Mouse (Mus musculus) heart, adult 18-20 months (tissue): Measurements from ENCODE around the gene Slc30a10. TPM values are rescaled to one million over a fixed set of nuclear protein-coding genes. Genes with fewer than 3 reads are reported as not detected.

Source experiments
- DNase-seq, 2 experiments: peaks; one replicate each; pipeline ENCODE4 v3.0.0; 2021 to 2022; ENCODE audit warnings: mixed read lengths in 1 of 2
- long read RNA-seq, 2 experiments: library from polyadenylated mRNA; stranded (forward); transcript quantifications; one replicate each; pipeline ENCODE4 v2.0.0; 2021
- total RNA-seq, 2 experiments: library from RNA; stranded (reverse); gene quantifications; 2 replicates each; pipeline ENCODE4 v1.2.3; 2021

The Slc30a10 gene
- total RNA-seq = not detected
- long read RNA-seq, experiment 1 = 0 reads
- long read RNA-seq, experiment 2 = 0 reads

GRCm38 (mm10) chr1:185454575-185454954 lies at the start of gene Slc30a10:
TSS of gene Slc30a10 (plus strand) at chr1:185454848.
- DNase-seq = no peak

DNA sequence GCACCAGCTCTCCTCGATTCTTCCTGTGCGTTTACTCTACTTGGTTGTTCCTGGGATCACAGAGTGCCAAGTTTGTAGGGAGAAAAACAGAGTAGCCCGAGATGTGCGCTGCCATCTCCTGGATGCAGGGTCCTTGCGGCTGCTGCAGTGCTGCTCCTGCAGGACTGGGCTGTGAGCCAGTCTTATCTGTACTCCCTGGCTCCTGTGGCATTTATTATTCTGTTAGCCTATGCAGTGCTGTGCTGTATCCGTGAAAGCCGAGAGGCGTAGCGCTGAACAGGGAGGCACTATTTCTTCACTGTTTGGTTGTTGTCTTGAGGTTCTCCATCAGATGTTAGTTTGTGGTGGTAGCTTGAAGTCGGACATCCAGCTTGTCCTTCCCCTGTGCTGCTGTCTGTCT lies 48.7 kb upstream of the Slc30a10 start:
- peak in 1 of 2 experiments; percentile 4 for DNase-seq

DNA sequence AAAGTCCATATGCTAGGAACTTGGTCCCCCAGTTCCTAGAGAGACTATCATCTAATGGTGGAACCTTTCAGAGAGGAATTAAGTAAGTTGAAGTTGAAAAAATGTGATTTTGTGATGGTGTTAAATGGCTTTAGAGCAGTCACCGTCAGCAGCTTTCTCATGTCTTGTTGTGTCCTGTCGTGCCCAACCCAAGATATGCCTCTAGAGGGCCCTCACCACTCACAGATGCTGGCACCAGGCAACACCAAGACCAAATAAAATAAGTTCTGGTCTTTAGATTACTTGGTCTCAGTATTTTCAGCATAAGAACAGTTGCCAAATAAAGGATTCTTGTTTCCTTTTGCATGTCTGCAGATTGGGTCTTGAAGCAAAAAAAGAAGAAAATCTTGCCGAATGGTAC lies 44.8 kb upstream of the Slc30a10 start:
- no peak for DNase-seq

DNA sequence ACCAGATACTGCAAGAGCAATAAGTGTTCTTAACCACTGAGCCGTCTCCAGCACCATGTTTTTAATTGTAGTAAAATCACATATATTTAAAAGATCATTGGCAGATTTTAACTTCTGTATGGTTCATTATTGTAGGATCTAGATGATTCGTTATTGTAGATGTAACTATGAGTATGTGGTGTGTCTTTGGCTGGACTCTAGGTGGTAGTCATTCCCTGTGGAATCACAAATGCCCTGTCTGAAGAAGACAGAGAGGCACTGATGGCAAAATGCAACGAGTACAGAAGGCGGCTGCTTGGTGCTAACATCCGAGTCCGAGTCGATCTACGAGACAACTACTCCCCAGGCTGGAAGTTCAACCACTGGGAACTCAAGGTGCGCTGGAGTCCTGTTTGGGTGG lies 36.6 kb upstream of the Slc30a10 start:
- no peak for DNase-seq

GRCm38 (mm10) chr1:185419805-185420204 lies 34.8 kb upstream of the Slc30a10 start:
- no peak for DNase-seq

DNA sequence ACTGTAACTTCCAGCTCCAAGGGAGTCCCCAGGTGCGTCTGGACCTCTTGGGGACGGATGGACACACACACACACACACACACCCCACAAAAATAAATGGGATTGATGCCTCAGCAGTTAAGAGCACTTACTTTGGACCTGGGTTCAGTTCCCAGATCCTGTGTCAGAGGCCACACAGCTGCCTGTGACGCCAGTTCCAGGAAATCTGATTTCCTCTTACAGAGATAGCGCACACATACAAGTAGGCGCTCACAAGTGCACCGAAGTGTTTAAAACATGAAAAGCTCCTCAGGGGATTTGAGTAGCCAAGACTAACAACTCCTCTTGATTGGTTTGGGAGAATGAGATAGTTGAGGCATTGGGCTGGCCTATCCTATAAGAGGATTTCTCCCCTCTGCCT lies 33.9 kb upstream of the Slc30a10 start:
- DNase-seq = no peak

DNA sequence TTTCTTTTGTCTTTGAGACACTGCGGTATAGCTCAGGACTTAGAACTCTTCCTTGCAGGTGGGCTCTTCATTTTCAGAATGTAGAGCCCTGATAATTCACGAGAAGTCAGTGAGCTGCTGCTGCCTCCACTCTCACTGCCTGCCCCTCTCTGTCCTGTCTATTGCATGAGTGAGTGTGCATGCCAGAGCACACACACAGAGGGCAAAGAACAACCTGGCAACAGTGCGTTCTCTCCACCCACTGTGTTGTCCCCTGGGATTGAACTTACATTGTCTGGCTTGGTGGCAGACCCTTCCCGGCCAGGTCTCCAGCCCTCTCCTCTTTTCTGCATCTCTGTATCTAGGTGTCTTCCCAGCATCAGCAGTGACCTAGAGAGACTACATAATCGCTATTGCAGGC lies 28.1 kb upstream of the Slc30a10 start:
- DNase-seq = no peak

GRCm38 (mm10) chr1:185430488-185430887 lies 24.2 kb upstream of the Slc30a10 start:
- no peak for DNase-seq

DNA sequence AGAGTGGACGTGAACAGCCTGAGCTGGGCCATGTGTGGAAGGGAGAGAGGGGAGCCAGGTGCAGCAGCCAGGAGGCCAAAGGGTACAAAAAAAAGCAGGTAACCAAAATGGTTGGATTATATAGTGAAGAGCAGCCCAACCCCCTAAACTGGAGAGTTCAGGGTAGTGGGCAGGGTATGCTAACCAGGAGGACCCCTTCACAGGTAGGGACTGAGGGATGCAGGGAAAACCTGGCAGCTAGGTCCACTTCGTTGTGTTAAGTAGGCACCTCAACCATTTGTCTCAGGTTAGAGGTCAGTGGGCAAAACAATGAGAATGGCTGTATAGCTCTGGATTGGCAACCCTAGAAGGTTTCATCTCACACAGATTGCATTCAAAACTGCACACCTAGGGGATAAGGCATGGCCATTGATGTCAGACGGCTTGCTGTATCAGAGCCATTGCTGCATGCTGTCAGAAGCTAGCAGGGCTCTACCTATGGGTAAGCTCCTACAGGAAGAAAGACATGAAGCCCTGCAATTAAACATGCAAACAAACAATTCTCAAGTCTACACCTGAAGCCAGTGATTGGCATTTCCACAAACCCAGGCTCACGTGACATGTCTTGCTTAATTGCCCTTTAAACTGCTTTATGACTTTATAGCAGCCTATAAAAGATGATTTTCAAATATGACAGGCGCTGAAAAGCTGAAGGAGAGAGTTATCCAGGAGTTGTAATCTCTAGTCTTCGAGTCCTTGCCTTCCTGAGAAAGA lies 23.2 kb upstream of the Slc30a10 start:
- no peak for DNase-seq

DNA sequence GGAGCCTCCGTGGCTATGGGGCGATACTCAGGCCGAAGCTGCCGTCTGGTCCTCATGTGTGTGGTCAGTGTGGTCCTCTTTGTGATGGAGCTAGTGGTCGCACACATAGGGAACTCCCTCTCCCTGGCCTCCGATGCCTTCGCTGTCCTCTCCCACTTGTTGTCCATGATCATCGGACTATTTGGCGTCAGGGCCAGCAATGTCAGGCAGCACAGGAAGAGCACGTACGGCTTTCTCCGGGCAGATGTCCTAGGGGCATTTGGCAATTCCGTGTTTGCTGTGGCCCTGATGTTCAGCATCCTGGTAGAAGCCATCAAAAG lies 22.7 kb upstream of the Slc30a10 start:
- no peak for DNase-seq

DNA sequence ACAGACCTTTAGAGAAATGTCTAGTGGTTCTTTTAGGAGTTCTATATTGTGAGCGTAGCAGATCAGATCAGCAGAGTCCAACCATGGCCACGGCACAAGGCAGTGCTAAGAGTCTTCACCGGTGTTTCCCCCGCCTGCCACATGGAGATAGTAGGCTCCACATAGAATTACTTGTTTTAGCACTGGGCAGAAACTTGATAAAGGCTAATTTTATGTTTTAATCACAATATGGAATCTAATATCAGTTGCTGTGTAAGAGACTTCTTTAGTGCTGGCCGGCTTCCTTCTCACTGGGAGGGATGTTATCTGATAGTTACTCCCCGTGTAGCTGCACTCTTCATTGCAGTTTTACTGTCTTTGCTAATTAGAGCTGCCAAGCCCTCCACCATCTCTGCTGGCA lies 21.5 kb upstream of the Slc30a10 start:
- DNase-seq = no peak

GRCm38 (mm10) chr1:185438841-185439580 lies 15.6 kb upstream of the Slc30a10 start:
- DNase-seq = peak; percentile 47 to 60

DNA sequence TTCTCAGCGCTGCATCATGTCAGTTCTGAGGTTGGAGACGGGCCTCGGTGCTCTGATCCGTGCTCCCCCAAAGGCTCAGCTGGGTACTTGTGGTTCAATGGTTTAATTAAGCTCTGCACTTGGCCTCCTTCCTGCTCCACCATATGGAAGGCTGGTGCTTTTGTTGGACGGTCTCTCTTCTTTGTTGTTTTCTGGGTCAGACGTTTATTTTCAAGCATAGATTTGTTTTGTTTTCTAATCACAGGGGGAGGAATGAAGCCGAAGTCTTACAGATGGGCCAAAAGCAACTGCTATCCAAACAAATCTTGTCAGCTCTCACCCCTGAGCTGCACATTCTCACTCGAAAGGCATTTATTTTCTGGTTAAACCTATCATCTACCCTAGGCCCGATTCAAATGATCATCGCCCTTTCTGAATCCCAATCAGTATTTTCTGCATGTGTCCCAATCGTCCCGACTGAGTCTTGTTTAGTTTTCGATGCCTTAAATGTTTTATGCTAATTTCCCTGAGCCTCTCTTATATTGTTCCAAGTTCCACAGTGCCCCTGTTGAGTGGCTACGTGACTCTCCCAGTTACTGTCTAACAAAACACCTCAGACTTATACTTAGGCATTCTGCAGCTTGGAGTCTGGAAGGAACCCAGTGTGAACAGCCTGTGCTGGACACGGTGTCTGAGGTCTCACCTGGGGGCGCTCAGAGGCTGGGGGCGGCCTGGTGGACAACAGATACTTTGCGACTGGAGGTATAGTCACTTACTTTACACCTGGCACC lies 12.8 kb upstream of the Slc30a10 start:
- DNase-seq = no peak

- DNase-seq = no peak
Measured at GRCm38 (mm10) chr1:185448936-185449335, 5.7 kb upstream of the Slc30a10 start.

- no peak for DNase-seq
Measured at GRCm38 (mm10) chr1:185449727-185450126, 4.9 kb upstream of the Slc30a10 start.

DNA sequence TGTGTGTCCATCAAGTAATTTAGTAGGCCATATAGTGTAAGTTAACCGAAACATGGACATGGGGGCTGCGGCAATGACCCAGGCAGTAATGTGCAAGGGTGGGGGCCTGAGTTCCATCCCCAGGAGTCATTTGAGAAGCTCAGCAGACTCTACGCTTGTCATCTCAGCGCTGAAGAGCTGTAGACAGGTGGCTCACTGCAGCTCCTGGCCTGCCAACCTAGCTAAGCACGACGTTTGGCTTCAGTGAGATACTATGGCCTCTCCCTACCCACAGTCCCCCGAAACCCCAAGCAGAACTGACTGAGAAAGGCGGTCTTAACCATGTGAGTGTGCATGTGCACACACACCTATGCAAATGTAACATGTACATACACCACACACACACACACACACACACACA lies 3.6 kb upstream of the Slc30a10 start:
- no peak for DNase-seq

DNA sequence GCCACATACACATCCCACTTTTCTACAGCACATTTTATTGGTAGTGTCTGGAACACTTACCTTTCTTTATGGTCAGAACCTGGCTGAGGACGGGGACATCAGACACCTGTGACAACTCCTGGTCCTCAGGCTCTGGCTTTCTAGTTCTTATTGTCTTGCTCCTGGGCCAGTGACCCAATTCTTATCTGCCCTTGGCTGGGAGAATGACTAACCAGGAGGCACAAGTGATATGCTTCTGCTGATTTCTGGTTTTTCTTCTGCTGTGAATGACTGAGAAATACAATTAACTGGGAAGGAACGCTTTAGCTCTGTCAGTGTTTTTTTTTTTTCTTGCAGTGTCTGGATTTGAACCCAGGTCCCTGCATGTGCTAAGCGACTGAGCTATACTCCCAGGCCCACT lies 3.2 kb upstream of the Slc30a10 start:
- DNase-seq = no peak

GRCm38 (mm10) chr1:185452461-185452860 lies 2.2 kb upstream of the Slc30a10 start:
- no peak for DNase-seq

DNA sequence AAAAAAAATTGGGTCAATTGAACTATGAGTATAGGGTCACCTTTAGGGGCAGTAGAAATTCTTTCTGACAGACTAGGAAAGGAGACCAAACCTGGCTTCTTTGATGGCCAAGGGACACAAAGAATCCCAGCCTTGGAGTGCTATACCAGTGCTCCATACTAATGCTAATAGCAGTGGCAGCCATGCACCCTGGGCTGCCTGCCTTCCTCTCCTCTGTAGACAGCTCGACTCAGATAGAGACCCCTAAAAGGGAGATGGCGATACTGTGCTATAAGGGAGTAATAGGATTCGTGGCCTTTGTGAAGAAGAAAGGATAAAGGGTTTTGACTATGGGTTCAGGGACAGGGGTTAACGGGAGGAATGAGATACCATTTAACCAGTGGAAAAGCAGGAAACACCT lies 504 bp upstream of the Slc30a10 start:
- DNase-seq = no peak

DNA sequence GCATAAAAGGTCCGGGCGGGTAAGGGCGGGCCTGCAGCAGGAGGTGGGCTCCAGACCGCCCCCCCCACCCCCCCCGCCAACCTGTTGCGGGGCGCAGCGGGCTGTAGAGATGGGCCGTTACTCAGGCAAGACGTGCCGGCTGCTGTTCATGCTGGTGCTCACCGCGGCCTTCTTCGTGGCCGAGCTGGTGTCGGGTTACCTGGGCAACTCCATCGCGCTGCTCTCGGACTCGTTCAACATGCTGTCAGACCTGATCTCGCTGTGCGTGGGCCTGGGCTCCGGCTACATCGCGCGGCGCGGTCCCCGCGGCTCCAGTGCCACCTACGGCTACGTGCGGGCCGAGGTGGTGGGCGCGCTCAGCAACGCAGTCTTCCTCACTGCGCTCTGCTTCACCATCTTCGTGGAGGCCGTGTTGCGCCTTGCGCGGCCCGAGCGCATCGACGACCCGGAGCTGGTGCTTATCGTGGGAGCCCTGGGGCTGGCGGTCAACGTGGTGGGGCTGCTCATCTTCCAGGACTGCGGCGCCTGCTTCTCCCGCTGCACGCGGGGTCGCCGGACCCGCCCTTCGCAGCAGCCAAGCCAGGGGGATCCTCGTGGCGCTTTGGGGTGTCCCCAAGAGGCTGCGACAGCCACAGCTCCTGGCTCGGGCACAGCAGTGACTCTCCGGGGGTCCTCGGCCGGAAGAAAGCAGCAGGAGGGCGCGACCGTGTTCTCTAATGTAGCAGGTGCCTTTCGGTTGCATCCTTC lies 480 bp downstream of the Slc30a10 start:
- no peak for DNase-seq

- no peak for DNase-seq
Measured at GRCm38 (mm10) chr1:185456327-185456726, 1.7 kb downstream of the Slc30a10 start.

- no peak for DNase-seq
Measured at GRCm38 (mm10) chr1:185460096-185460495, 5.4 kb downstream of the Slc30a10 start.
